Mouse (Mus musculus) layer of hippocampus, adult 2 months (tissue): ENCODE results near the gene Gm20662. TPM values are rescaled to one million over a fixed set of nuclear protein-coding genes. Genes with fewer than 3 reads are reported as not detected.

Source experiments
- DNase-seq, 2 experiments: peaks; one replicate each; pipeline ENCODE4 v3.0.0; 2022; ENCODE audit warnings: low spot score in 2 of 2
- H3K27ac ChIP-seq: fragments of 200-600 bp; 2 replicates; pipeline ENCODE4 v1.8.1; 2022
- H3K4me3 ChIP-seq: fragments of 200-600 bp; 2 replicates; pipeline ENCODE4 v1.8.1; 2022; ENCODE audit warnings: mild to moderate bottlenecking
- CTCF ChIP-seq: fragments of 200-600 bp; conservative IDR thresholded peaks from 2 replicates; pipeline ENCODE4 v1.8.1; 2022; ENCODE audit warnings: antibody characterized with exemption, mild to moderate bottlenecking, moderate library complexity
- microRNA-seq, 2 experiments: library from miRNA; unstranded; fragments of <30 nt; microRNA quantifications; one replicate each; pipeline ENCODE4 v1.2.0; 2021
- total RNA-seq, 2 experiments: library from RNA; stranded (reverse); gene quantifications; 2 replicates each; pipeline ENCODE4 v1.2.3; 2021

Gm20662 gene
- total RNA-seq, 2 experiments from 2014 or later, result 2.4 to 3.8 TPM

DNA sequence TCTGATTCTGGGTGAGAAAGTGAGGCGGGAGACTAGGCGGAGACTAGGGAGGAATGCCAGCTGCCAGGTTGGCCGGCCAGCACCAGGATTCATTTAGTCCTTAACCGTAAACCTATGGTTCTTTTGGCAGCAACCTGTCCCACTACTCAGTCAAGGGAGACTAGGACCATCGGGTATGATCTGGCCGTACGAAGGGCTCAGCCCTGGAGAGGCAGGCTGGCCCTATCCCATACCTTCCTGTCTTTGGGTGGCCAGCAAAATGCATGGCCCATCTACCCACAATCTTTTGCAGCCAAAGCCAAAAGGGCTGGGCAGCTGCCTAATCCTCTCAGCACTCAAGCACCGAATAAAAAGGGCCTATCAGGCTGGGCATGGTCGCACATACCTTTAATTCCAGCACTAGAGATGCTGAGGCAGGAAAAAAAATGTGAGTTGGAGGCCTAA lies 76.4 kb downstream of the Gm20662 start:
- Histone ChIP-seq H3K27ac (no peak overlapping the region), H3K4me3 (no peak overlapping the region)
- no peak for DNase-seq
- no peak for TF ChIP-seq CTCF

DNA sequence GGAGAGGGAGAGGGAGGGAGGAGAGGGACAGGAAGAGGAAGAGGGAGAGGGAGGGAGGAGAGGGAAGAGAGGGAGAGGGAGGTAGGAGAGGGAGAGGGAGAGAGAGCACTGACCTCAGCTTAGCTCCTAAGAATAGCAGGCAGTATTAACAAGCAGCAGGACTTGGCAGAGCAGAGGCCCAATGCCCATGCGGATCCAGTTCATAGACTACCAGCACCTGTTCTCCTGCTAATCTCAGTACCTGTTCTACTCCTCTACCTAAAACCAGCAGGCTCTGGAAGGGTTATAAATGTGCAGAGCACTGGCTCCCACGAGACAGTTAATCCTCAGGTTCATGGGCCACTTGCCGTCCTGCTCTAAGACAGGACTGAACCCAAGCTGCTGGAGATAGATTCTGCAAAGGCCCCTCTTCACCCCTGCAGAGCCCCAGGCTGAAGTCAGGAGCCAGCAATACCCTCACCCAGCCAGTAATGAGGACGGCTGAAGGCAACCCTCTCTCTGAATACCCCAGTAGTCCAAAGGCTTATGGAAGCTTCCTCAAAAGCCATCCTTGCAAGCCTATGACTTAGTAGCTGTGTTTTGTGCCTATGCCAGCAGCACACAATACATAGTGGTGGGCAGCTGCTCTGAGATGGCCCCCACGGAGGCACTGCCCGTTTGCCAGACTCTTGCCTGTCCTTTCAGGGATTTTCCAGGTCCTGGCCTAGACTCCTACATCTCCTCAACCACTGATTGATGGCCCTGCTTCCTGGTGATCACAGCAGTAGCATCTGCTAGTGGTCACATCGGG lies 77.2 kb downstream of the Gm20662 start:
- DNase-seq, result no peak
- H3K4me3 ChIP-seq, result no peak overlapping the region
- TF ChIP-seq CTCF, result no peak
- no peak overlapping the region for H3K27ac ChIP-seq

DNA sequence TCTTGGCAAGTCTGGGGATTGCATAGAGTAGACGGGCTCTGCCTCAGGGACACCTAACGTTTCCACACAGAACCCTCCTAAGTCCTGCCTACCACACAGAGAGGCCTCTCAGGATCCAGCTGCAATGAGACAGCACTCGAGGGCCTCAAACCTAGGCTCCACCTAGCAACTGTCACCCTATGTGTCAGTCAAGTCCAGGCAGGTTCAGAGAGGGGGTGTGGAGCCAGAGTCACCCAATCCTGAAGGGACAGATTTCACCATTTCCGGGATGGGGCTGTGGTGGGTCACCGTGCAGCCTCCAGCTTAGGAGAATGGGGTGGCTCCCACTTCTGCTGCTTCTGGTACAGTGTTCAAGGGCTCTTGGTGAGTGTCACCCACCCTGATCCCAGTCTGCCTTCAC lies 84.0 kb downstream of the Gm20662 start, which contains the start of gene Mst1:
Gene Mst1 (plus strand): TSS at position 269 of the 400 bp plus-strand sequence.
- Histone ChIP-seq H3K4me3 (peak within 1 kb of the TSS; percentile 86), H3K27ac (peak within 1 kb of the TSS; percentile 95)
- no peak for DNase-seq
- no peak for TF ChIP-seq CTCF

DNA sequence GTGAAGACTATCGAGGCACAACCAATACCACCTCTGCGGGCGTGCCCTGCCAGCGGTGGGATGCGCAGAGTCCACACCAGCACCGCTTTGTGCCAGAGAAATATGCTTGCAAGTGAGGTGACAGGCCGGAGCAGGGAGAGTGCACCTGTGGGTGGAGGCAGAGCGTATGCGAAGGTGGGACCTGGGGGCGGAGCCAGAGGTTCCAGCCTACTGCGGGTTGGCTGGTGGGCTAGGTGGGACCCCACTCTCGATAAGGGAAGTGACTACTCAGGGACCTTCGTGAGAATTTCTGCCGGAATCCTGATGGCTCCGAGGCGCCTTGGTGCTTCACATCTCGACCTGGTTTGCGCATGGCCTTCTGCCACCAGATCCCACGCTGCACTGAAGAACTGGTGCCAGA lies 86.4 kb downstream of the Gm20662 start:
- no peak overlapping the region for H3K4me3 ChIP-seq
- DNase-seq, result no peak
- H3K27ac ChIP-seq, result no peak overlapping the region
- no peak for TF ChIP-seq CTCF

DNA sequence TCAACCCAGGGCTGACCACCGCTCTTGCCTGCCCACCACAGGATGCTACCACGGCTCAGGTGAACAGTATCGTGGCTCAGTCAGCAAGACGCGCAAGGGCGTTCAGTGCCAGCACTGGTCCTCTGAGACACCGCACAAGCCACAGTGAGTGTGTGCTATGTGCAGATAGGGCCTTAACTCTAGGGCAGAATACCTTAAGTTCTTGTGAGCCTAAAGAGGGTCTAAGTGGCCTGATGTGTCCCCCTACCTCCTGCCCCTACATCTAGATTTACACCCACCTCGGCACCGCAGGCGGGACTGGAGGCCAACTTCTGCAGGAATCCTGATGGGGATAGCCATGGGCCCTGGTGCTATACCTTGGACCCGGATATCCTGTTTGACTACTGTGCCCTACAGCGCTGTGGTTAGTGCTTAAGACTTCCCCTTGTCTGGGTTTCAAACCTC lies 86.9 kb downstream of the Gm20662 start, which contains the start of gene Rnf123:
Gene Rnf123 (minus strand): TSS at position 359 of the 444 bp plus-strand sequence.
- Histone ChIP-seq H3K27ac (no peak within 1 kb of the TSS), H3K4me3 (no peak within 1 kb of the TSS)
- TF ChIP-seq CTCF, result no peak
- no peak for DNase-seq

DNA sequence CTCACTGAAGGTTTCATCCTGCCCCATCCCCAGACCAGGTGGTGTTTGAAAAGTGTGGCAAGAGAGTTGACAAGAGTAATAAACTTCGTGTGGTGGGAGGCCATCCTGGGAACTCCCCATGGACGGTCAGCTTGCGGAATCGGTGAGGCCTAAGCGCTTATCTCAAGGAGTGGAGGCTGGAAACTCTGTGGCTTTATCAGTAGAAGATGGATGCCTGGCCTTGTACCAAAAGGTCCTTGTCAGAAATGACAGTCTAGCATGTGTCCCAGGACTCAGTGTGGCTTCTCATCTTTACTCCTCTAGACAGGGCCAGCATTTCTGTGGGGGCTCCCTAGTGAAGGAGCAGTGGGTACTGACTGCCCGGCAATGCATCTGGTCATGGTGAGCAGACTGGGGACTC lies 87.4 kb downstream of the Gm20662 start:
- TF ChIP-seq CTCF, result no peak

DNA sequence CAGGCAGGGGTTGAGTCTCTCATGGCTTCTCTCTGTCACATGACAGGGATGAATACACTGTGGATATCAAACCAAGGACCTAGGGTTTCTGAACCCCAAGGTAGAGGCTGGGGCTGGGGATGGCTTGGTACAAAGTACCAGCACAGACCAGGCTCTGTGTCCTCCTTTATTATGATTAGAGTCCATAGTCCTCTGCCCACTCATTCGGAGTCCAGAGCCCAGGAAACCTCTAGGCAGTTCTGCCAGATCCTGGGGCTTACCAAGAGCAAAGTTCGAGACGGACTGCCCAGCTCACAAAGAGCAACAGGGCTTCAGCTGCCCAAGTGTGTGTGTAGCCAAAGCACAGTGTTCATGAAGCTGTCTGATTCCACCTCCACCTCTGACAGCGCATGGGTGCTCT lies 89.1 kb downstream of the Gm20662 start:
- DNase-seq, result no peak
- H3K4me3 ChIP-seq, result no peak overlapping the region
- TF ChIP-seq CTCF, result no peak
- no peak overlapping the region for H3K27ac ChIP-seq

More for the DNA sequence above, 87.4 kb downstream of the Gm20662 start:
- DNase-seq, result no peak
- no peak overlapping the region for H3K27ac ChIP-seq
- H3K4me3 ChIP-seq, result no peak overlapping the region

DNA sequence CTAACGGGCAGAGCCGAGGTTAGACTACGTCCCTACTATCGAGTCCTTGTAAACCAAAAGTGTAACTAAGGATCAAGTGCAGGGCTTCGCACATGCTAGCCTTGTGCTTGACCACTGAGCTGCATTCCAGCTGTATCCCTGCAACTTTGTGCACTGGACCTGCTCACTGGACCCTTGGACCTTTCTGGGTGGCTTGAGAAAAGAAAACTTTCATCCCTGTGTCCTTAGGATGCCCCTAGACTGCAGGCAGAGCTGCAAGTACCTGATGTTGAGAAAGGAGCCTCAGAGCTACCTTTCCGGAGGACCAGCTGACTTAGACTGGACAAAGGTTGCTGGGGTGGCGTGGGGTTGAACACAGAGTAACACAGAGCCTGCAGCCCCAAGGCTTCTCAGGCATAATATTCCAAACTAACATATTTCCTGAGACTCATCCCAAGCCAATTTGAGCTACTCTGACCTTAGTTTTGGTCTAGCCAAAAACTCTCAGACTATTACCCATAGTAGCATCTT lies 94.5 kb downstream of the Gm20662 start:
- H3K4me3 ChIP-seq, result no peak overlapping the region
- DNase-seq, result no peak
- no peak overlapping the region for H3K27ac ChIP-seq
- TF ChIP-seq CTCF, result no peak

DNA sequence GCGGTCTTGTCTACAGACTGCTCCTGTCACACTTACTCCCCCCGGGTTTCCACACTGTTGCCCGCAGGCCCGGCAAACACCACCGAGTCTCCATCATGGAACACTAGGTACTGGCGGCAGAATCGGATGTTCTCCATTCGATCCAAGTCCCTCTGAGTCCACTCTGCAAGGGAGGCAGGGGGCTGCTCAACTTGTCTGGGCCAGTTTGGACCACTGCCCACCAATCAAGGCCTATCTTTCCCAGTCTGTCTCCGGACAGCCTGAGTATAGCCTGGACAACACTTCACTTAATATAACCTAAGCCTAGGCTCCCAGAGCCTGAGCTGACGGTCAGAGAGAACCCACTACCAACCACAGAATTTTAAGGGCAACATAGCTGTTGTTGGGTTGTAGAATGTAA lies 97.4 kb downstream of the Gm20662 start:
- no peak for DNase-seq
- H3K27ac ChIP-seq, result peak overlapping the region; percentile 86
- peak overlapping the region; percentile 65 for H3K4me3 ChIP-seq
- no peak for TF ChIP-seq CTCF

DNA sequence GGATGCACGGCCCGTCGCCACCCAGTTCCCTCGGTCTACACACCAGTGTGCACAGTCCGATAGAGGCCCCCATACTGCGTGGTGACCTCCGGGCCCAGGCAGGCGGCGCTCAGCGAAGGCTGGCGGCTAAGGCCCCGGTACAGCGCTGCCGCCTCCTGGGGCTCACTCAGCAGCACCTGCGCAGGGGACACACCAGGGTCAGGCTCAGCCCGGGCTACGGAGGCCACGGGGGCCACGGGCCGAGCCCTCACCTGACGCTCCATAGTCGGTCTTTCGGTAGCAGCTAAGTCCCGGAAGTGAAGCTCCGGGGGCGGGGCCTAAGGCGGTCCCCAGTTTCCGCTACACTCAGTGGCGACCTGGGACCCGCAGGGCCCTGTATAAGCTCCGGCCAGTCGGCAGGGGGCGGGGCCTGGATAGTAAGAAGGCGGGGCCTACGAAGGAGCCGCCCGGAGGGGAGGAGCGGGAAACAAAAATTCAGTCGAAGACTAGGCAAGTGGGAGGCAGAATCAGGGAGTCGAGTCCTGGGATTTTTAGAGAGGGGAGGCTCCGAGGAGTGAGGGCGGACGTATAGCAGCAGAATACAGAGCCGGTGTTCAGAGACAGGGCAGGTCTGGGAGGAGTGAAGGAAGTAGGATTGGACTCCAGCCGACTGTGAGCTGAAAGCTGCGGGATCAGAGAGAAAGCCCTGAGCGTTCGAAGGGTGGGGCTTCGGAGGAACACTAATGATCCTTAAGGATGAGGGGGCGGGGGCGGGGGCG lies 98.2 kb downstream of the Gm20662 start, which contains the start of gene Apeh:
Gene Apeh (minus strand): TSS at position 423 of the 758 bp plus-strand sequence.
- Histone ChIP-seq H3K27ac (peak within 1 kb of the TSS; percentile 86), H3K4me3 (peak within 1 kb of the TSS; percentile 65)
- TF ChIP-seq CTCF, result peak; percentile 52
- peak; percentile 82 to 87 for DNase-seq

Small RNAs within 50 kb of the gene (microRNA-seq; reads per million reads assigned to microRNA genes)
- 0 reads per million in 2 experiments for gene Mir7088

Other genes starting within 250 kb of the Gm20662 start
- 100 to 1,000 TPM; 141 to 159 TPM for gene Rbm5, start 225.4 kb upstream of the Gm20662 start, total RNA-seq
- gene Rbm6, start 123.1 kb upstream of the Gm20662 start, total RNA-seq, result 10 to 100 TPM; 60.7 to 70.3 TPM
- gene Mon1a, start 108.2 kb upstream of the Gm20662 start, total RNA-seq, result 10 to 100 TPM; 26.9 to 27.6 TPM
- gene Mst1r, start 89.5 kb upstream of the Gm20662 start, total RNA-seq, result 1 to 10 TPM; 1.3 to 2.4 TPM
- not detected for gene Actl11, start 67.9 kb upstream of the Gm20662 start, total RNA-seq
- gene Camkv, start 60.7 kb upstream of the Gm20662 start, total RNA-seq, result 100 to 1,000 TPM; 532 to 547 TPM
- 10 to 100 TPM; 23.1 to 23.9 TPM for gene Traip, start 46.2 kb upstream of the Gm20662 start, total RNA-seq
- 1 to 10 TPM; 5.4 to 5.7 TPM for gene Uba7, start 20.8 kb upstream of the Gm20662 start, total RNA-seq
- gene Gm20661, start 13.3 kb upstream of the Gm20662 start, total RNA-seq, result 1 to 10 TPM; 1.1 to 1.7 TPM
- gene Inka1, start 10.5 kb upstream of the Gm20662 start, total RNA-seq, result 10 to 100 TPM in 1 of 2 experiments, 1 to 10 TPM in 1; 9.7 to 10.8 TPM
- gene Cdhr4, start 3.9 kb upstream of the Gm20662 start, total RNA-seq, result 1 to 10 TPM; 5.8 to 6.4 TPM
- gene Ip6k1, start 6.2 kb downstream of the Gm20662 start, total RNA-seq, result 100 to 1,000 TPM; 222 to 228 TPM
- gene Gmppb, start 52.9 kb downstream of the Gm20662 start, total RNA-seq, result 10 to 100 TPM; 17.5 to 17.7 TPM
- gene Amigo3, start 56.8 kb downstream of the Gm20662 start, total RNA-seq, result 1 to 10 TPM; 2.0 to 2.6 TPM
- gene Mst1, start 84.1 kb downstream of the Gm20662 start, total RNA-seq, result not detected
- gene Rnf123, start 87.0 kb downstream of the Gm20662 start, total RNA-seq, result 100 to 1,000 TPM in 1 of 2 experiments, 10 to 100 TPM in 1; 95.7 to 111 TPM
- 10 to 100 TPM; 35.3 to 37.0 TPM for gene Apeh, start 98.3 kb downstream of the Gm20662 start, total RNA-seq
- 100 to 1,000 TPM; 236 to 246 TPM for gene Bsn, start 194.0 kb downstream of the Gm20662 start, total RNA-seq